Mouse (Mus musculus) E14TG2a.4 (cell line): ENCODE results near the gene Ccdc82.

Experiments
- CTCF ChIP-seq: conservative IDR thresholded peaks from 2 replicates; pipeline ENCODE4 v1.5.1; 2014; ENCODE audit warnings: low read length
- NANOG ChIP-seq: IDR thresholded peaks from 2 replicates; pipeline ENCODE4 v1.6.1; 2014; ENCODE audit warnings: borderline replicate concordance, low read length, mixed read lengths

DNA sequence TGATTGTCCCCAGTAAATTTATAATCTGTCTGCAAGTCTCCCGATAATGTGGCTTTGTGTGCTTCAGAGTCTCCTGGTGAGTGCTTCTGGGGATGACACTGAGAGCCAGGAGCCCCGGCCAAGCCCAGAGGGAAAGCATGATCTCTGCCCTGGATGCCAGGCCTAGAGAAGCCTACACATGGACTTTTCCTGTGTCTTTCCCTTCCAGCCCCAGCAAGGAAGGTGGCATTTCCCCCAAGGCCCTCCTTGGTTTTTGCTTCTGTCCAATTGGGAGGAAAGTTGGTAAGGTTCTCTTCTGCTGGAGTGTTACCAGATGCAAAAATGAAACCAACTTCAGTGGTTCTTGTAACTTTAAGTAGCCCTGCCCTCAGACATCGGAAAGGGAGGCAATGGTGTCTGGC lies 53.3 kb downstream of the Ccdc82 start:
- TF ChIP-seq CTCF (no peak), NANOG (no peak)
